Mouse (Mus musculus) myocyte (in vitro differentiated cells): ENCODE measurements around the gene Gm20388.

ENCODE experiments used
- MAX ChIP-seq: IDR thresholded peaks from one replicate; pipeline ENCODE4 v1.6.1; 2011; ENCODE audit warnings: low read depth, mild to moderate bottlenecking, control low read depth
- MYOD1 ChIP-seq, 3 experiments: IDR thresholded peaks; one replicate each; pipeline ENCODE4 v1.6.1; 2011; ENCODE audit warnings: control low read depth in 2 of 3, low read depth in 2 of 3, mild to moderate bottlenecking in 2 of 3, moderate library complexity in 1 of 3; ENCODE audit not compliant: insufficient read length in 2 of 3, control insufficient read depth in 1 of 3
- MYOG ChIP-seq, 3 experiments: IDR thresholded peaks; one replicate each; pipeline ENCODE4 v1.6.1; 2011; ENCODE audit warnings: control low read depth in 2 of 3, low read depth in 2 of 3, mild to moderate bottlenecking in 2 of 3; ENCODE audit not compliant: insufficient read length in 2 of 3, control insufficient read depth in 1 of 3, insufficient read depth in 1 of 3
- POLR2A ChIP-seq: IDR thresholded peaks from one replicate; pipeline ENCODE4 v1.6.1; 2011; ENCODE audit warnings: low read depth, mild to moderate bottlenecking, control low read depth, moderate library complexity; ENCODE audit not compliant: insufficient read length
- POLR2AphosphoS2 ChIP-seq: IDR thresholded peaks from one replicate; pipeline ENCODE4 v1.6.1; 2011; ENCODE audit warnings: low read depth, control low read depth; ENCODE audit not compliant: insufficient read length
- SRF ChIP-seq: IDR thresholded peaks from one replicate; pipeline ENCODE4 v1.6.1; 2011; ENCODE audit warnings: low read depth; ENCODE audit not compliant: control insufficient read depth, insufficient read length
- USF1 ChIP-seq: IDR thresholded peaks from one replicate; pipeline ENCODE4 v1.6.1; 2011; ENCODE audit warnings: low read depth, mild to moderate bottlenecking, control low read depth, moderate library complexity

- TF ChIP-seq POLR2AphosphoS2 (no peak), POLR2A (no peak), SRF (no peak), MAX (no peak), USF1 (no peak), MYOD1 (IDR thresholded peaks at IDR 0.05; ENCODE audit: control insufficient read depth in 1 of 3, insufficient read length in 2 of 3, low read depth in 2 of 3) (peak in 1 of 3 experiments; percentile 12), MYOG (IDR thresholded peaks at IDR 0.05; ENCODE audit: control insufficient read depth in 1 of 3, insufficient read depth in 1 of 3, insufficient read length in 2 of 3, low read depth in 2 of 3) (no peak)
Measured at GRCm38 (mm10) chr8:120173195-120173594, 262.6 kb downstream of the Gm20388 start.
